Mouse (Mus musculus): Measurements from ENCODE around the gene Pm20d2.

The Pm20d2 gene

DNA sequence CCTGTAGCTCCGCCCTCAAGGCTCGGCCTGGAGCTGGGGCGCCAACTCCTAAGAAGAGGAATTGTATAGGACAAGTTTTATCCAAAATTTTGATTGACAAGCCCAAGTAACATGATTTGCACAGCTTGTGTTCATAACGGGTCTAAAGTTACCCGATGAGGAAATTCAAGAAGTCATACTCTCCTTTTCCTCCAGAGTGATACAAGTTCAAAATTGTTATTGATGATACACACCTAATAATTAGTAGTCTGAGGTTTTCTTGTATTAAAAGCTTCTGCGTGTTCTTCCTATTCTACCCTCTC lies at the start of gene Pm20d2:
TSS of gene Pm20d2 (minus strand) at position 3 of the 302 bp plus-strand sequence.
- DNase-seq (ENCODE audit: low read depth, low spot score): no peak

DNA sequence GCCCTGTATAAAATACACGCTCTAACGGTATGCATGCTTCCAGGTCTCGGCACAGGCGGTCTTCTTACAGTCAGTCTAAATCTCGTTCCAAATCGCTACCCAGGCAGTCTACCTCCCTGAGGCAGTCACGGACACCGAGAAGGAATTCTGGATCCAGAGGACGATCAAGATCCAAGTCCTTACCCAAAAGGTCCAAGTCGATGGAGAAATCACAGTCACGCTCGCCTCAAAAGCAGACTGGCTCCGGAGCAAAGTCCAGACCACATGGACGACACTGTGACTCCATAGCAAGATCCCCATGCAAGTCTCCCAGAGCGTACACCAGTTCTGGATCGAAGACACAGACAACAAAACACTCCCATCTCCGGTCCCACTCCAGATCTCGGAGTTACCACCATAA lies 41.3 kb upstream of the Pm20d2 start:
- no peak for DNase-seq (ENCODE audit: low read depth, low spot score)

DNA sequence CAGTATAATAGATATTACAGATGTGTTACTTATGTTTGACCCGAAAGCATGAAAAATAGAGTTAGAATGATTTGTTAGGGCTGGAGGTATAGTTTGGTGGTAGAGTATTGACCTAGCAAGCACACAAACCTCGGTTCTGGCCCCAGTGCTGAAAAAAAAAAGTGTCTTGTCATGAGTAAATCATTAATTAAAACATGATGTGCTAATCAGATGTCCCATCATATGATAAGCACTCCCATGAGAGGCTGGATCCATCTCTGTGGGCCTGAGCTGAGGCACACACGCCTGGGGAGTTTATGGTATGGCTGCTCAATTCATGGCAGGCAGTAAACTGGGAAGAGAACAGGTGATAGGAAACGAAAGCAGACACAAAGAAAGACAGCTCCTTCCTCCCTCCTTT lies 40.1 kb upstream of the Pm20d2 start:
- no peak for DNase-seq (ENCODE audit: low read depth, low spot score)

DNA sequence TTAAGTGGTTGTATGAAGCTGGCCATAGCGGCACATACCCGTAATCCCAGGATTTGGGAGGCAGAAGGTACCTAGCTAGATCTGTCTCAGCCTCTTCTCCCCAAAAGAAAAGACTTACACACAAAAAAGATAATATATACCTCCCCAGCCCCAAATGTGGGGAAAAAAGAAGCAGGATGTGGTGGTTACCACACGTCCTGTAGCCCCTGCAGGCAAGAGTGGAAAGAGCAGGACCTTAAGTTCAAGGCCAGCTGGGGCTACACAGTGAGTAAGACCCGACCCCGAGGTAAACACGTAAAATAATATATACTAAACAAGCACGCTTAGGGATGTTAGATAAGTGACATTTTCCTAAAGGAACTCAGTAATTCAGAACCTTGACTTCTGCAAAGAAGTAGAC lies 37.6 kb upstream of the Pm20d2 start:
- DNase-seq (ENCODE audit: low read depth, low spot score): no peak

DNA sequence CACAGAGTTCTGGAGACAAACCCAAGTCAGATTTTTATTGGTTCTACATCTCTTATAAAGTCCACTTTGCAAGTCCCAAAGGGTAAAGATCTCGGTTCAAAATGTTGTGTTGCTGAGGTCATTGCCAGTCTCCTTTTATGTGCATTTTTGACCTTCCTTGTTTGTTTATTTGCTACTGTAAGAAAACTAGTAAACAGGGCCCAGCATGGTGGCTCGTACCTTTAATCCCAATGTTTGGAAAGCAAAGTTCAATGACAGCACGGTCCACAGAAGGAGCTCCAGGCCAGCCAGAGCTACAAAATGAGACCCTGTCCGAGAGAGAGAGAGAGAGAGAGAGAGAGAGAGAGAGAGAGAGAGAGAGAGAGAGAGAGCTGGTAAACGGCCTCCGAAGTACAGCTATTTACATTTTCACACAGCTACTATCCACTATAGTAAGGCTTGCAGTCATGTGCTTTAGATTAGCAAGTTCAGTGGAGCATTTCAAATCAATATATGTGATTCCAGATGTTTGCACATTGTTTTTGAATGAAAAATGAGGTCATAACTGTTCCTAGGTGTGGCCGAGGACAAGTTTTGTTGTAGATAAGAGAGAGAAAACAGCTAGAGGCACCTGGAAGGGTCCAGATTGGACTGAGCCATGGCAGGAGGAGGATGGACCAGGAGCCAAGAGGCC lies 34.6 kb upstream of the Pm20d2 start:
- DNase-seq (ENCODE audit: low read depth, low spot score): no peak

DNA sequence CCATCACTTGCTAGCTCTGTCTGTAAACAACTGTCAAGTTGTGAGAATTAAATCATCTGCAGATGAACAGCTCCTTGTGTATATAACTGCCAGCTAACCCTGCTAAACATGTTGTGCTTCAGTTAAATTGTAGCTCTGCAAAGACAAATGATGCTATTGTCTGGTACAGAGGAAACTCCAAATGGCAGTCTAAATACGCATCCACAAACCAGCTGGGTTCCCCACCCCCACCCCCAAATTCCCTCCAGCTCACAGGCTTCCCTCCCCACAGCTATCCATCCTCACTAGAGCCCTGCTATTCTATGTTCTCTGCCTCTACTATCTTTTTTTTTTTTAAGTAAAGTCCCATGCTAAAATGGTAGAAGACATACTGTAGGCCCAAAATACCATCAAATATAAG lies 32.3 kb upstream of the Pm20d2 start:
- no peak for DNase-seq (ENCODE audit: low read depth, low spot score)

DNA sequence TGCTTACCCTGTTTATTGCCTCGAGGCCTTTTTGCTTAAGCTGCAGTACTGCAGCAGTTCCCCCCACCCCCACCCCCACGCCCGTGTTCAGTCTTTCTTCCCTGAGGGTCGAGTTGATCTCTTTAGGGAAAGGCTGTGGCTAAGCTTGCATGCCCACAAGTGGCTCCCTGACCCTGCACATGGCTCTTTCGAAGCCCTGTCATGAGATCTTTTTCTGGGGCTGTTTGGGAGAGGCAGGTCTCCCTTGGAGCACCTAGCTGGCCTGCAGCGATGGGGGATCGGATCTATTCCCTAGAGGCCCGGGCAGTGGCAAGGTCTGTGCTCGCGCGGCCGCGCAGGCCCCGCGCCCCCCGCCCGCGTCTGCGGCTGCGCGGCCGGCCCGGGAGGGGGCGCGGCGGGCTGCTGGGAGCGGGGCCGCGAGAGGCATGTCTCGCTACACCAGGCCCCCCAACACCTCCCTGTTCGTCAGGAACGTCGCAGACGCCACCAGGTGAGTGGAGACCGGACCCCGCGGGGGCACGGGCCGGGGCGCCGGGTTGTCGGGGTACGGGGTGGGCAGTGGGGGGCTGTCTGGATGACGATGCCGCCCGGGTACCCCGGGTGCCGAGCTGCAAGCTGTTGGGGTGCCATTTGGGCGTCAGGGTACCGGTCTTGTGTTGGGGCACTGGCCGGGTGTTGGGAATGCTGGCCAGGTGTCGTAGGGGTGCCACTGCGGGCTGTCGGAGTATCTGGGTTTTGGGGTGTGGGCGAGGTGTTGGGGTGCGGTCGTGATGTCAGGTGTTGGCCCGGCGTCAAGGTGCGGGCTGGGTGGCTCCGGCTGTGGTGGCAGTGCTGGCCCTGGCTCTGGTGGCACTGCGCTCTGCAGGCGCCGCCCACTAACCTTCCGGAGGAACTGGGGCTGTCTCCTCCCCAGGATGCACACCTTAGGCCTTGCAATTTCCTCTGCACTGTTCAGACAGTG lies 19.6 kb upstream of the Pm20d2 start, which contains the start of gene Srsf12:
TSS of gene Srsf12 (plus strand) at position 111 of the 961 bp plus-strand sequence.
- DNase-seq (ENCODE audit: low read depth, low spot score): no peak

DNA sequence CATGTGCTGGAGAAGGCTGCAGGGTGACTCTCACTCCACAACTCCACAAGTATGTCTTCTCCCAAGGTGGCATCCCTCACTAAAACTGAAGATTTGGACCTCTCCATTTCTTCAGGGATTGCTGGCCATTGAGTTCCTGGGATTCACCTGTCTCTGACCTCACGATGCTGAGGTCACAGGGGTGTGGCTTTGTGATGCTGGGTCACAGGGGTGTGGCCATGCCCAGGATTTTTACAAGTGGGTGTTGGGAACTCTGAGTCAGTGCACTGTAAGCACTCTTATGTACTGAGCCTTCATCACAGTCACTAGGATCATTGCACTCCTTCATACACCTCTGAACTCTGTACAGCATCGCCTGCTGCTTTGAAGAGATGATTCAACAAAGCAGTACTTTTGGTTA lies 18.0 kb upstream of the Pm20d2 start:
- no peak for DNase-seq (ENCODE audit: low read depth, low spot score)

DNA sequence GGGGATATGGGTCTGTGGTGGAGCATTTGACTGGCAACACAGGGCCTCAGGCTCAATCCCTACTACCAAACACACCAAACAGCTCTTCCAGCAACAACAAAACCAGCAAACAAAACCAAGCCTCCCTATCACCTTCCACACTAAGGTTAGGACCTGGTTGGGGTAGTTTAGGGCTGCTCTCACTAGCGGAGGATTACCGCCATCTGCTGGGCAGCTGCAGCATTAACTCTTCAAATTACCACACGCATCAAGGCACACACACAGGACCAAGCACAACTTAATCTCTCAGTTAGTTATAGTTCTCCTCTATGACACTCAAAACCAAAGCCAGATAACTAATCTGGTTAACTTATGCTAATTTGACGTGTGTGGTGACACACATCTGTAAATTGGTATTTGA lies 15.1 kb upstream of the Pm20d2 start:
- peak; percentile 8 for DNase-seq (ENCODE audit: low read depth, low spot score)

DNA sequence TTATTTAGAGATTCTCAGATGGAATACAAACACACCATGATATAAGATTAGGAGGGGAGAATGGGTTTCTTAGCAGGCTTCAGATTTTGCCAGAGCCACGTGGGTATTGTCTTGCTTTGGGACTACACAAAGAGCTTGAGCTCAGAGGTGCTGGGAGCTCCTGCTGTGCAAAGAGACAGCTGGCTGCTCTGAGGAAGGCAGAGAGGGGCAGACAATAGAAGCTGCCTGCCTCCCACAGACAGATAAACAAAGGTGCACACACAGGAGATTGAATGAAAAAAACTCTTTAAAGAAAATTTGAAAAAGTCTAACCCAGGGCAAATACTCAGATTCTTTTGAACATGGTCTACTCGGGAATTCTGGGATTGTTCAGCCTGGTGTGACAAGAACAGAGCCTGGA lies 8.6 kb upstream of the Pm20d2 start:
- no peak for DNase-seq (ENCODE audit: low read depth, low spot score)

DNA sequence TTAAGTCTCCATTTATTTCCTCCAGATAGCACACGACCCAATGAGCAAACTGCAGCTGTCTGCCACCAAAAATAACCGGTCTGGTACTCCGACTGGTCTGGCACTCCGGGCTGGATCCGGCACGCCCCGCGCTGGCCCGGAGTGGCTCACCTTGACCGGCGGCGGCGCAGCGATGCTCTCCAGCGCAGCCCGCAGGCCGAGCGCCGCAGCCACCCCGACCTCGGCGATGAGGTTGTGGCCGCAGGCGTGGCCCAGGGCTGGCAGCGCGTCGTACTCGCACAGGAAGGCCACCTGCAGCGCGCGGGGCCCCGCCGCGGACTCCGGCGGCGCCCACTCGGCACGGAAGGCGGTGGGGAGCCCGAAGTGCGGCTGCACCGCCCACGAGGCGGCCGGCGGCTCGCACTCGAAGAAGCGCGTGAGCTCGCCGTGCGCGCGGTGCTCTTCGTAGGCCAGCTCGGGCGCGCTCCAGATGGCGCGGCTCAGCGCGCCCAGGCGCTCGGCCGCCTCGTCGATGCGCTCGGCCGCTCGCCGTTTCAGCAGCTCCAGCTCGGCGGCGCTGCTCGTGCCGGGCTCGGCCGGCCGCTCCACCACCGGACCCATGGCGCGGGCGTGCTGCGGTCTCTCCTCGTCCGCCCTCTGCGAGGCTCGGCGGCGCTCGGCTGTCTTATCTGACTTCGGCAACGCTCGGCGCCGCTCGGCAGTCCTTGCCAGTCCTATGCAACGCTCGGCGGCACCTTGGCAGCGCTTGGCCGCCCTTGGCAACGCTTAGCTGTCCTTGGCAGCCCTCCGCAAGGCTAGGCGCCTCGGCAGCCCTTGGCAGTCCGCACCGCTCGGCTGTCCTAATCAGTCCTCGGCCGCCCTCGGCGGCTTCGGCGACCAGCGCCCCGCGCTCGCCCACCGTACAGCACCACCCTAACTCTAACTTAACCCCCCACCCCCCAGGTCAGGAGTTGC lies 479 bp downstream of the Pm20d2 start:
- DNase-seq (ENCODE audit: low read depth, low spot score): no peak

DNA sequence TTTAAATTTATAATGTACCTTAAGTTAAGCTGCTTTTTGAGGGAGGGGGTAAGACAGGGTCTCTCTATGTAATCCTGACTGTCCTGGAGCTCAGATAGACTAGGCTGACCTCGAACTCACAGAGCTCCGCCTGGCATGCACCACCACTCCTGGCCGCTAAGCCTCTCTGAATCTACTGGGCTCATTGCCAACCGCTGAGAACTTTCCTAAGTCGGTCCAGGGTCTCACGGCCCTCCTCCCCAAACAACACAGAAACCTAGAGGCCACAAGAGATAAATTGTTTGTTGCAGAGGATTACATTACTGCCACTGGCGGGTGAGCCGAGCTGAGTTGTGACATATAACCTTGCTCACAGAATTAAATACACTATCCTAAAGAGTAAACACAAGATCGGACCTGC lies 1.4 kb downstream of the Pm20d2 start:
- DNase-seq (ENCODE audit: low read depth, low spot score): no peak

DNA sequence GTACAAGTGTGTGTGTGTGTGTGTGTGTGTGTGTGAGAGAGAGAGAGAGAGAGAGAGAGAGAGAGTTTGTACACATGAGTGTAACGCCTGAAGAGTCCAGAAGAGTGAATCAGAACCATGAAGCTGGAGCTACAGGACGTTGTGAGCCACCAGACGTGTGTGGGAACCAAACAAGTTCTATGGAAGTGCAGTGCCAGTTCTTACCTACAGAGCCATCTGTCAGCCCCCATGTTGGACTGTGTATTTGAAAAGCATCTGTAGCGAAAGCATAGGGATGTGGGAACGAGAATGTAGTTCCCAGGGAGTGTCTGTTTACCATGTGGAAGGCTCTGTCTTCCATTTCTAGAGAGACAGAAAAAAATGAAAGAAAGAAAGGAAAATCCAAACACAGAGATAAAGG lies 6.1 kb downstream of the Pm20d2 start:
- DNase-seq (ENCODE audit: low read depth, low spot score): no peak

DNA sequence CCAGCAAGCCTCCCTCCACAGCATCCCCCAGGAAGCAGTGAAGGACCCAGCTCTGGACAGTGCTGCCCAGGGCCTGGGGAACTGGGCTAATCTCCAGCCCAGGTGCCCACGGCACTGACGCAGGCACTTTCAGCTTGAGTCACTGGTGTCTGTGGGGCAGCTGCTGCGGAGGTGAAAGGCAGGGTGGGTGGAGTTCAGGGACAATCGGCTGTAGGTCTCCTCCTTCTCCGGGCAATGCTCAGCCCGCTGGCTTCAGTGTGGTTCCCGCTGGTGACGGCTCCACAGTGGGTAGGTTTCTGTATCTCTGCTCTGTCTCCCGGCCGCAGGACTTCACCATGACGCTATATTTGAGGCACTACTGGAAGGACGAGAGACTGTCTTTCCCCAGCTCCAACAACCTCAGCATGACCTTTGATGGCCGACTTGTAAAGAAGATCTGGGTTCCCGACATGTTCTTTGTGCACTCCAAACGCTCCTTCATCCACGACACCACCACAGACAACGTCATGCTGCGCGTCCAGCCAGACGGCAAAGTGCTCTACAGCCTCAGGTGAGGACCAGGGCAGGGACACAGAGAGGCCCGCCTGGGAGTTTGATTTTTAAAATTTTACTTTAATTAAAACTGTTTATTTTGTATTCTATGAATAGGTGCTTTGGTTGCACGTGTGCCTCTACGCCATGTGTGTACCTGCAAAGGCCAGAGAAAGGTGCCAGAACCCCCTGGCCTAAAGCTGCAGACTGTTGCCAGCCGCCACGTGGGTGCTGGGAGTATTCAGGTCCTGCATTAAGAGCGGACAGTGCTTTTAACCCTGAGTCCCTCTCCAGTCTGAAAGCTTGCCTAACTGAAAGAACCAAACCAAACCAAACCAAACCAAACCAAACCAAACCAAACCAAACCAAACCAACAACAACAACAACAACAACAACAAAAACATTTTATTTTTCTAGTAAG lies 37.2 kb downstream of the Pm20d2 start:
- no peak for DNase-seq (ENCODE audit: low read depth, low spot score)

DNA sequence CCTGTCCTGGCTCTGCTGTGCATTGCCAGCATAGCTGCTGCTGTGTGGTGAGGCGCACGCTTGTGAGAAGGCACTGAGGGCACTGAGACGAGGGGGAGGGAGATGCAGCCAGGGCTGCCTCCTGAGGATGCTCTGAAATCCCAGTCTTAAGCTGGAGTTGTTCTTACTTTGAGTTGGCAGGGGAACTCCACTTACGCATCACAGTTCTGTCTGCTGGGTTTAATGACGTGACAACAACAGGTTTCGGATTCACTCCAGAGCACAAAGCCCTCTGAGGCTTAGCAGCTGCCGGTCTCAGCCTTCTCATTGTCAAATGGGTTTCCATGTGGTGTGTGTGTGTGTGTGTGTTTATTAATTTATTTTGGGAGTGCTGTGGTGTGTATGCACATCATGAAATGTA lies 40.4 kb downstream of the Pm20d2 start:
- no peak for DNase-seq (ENCODE audit: low read depth, low spot score)

DNA sequence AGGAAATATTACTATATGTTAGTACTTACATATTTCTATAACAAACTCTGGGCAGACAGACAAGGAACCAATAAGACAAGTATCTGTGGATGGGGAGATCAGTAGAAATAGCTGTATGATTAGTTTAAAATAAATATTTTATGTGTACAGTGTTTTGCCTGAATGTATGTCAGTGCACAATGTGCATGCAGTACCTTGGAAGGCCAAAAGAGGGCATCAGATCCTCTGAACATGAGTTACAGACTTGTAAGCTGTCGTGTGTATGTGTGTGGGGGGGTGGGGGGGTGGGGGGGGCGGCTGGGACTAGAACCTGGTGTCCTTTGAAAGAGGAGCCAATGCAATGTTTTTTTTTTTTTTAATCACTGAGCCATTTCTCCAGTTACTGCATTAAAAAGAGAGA lies 41.7 kb downstream of the Pm20d2 start:
- DNase-seq (ENCODE audit: low read depth, low spot score): peak; percentile 8

DNA sequence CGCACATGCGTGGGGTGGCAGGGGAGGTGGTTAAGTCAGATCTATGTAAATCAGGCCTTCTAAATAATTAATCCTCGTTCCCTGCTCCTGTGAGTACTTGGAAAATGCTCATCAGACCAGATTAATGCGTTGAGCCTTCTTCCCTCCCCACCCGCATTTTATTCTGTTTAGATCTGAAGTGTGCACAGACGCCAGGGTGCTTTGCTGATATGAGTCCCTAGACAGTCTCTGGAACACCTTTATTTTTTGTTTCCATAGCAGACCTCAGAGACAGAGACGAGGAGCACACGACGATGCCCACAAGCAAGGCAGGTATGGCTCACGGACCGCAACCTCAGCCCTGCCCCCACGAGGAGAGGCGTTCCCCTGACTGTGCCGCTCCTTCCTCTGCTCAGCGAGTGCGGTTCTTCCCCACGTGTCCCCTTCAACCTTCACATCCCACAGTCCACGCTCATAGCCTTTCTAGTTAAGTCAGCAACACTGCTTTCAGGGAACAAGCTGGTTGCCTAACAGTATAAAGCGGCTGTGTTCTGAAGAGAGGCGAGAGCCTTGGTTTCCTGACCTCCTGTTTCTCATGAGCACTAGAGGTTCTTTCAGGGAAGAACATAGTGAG lies 42.8 kb downstream of the Pm20d2 start:
- no peak for DNase-seq (ENCODE audit: low read depth, low spot score)

DNA sequence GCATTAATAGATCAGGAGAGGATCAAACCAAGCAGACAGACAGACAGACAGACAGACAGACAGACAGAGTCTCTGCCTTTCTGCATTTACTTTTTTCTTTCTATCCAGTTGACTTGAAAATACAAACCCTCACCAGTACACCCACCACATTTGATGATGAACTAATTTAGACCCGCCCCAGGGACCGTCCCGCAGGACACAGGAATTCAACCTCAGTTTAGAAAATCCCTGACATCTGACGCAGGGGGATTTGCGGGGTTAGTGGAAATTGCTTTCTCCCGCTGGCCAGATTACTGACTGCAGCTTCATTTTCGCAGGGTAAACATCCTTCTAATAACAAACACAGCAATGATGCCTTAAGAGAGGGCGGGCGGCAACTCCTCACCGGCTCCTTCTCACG lies 57.3 kb downstream of the Pm20d2 start, which contains the start of gene Gabrr1:
TSS of gene Gabrr1 (plus strand) at position 301 of the 400 bp plus-strand sequence.
- no peak for DNase-seq (ENCODE audit: low read depth, low spot score)

DNA sequence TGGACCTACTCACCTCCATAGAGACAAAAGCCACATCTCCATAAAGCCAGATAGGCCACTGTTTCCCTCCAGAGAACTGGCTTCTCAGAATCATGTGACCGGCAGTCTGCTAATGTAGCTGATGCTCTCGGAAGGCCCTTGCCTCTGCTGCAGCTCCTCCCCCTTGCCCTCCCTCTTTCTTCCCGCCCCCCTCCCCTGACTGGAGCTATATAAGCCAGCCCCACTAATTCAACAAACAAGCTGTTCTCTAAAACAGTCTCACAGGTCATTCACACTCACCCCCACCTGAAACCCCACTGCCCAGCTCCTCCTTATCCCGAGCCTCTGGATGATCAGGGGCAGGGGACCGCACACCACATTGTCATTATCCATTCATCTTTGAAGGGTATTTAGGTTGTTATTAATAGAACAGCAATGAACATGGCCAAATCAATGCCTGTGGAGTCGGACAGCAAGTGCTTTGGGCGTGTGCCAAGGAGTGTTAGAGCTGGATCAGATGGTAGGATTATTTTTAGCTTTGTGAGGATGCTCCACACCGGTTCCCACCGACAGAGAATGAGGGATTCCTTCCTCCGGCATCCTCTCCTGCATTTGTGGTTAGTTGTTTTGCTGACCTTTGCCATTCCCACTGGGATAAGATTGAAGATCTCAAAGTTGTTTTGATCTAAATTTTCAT lies 64.0 kb downstream of the Pm20d2 start:
- no peak for DNase-seq (ENCODE audit: low read depth, low spot score)

DNA sequence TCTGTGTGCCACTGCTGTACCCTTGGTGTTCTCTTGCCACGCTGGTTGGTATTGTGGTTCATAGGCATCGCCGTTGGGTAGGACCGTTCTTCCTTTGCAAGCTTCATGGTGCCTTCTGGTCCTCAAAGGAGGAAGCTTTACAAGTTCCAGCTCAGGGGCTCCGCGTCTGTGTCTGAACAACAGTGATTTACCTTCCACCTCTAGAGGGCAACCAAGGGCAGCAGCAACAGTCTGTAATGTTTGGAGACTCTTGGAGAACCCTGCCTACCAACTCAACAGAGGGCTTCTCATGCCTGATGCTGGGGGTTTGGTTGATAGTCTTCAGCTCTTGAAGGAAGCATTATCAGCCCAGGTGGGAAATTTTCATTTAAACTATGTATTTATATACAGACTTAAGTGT lies 65.0 kb downstream of the Pm20d2 start:
- no peak for DNase-seq (ENCODE audit: low read depth, low spot score)

Measured in c-Kit-negative CD71-positive TER-119-positive erythroid progenitor cells, embryonic 14.5 days (primary cell).